Mouse (Mus musculus) heart, embryonic 10.5 days (tissue): ENCODE results near the gene Xxylt1. TPM values are rescaled to one million over a fixed set of nuclear protein-coding genes. Genes with fewer than 3 reads are reported as not detected.

Experiments
- DNase-seq: peaks from one replicate; pipeline ENCODE4 v3.0.0-alpha.2; 2017; ENCODE audit warnings: low spot score
- H3K27ac ChIP-seq: fragments of 300-500 bp; sonication (generic); 2 replicates; pipeline ENCODE4 v1.5.1; 2016; ENCODE audit warnings: mild to moderate bottlenecking
- H3K27me3 ChIP-seq: fragments of 300-500 bp; sonication (generic); 2 replicates; pipeline ENCODE4 v1.6.1; 2016; ENCODE audit warnings: mild to moderate bottlenecking; ENCODE audit not compliant: poor library complexity, insufficient read depth, severe bottlenecking
- H3K36me3 ChIP-seq: fragments of 300-500 bp; sonication (generic); 2 replicates; pipeline ENCODE4 v1.6.1; 2016; ENCODE audit warnings: mild to moderate bottlenecking, moderate library complexity
- H3K4me1 ChIP-seq: fragments of 300-500 bp; sonication (generic); 2 replicates; pipeline ENCODE4 v1.6.1; 2016; ENCODE audit warnings: mild to moderate bottlenecking
- H3K4me3 ChIP-seq: fragments of 300-500 bp; sonication (generic); 2 replicates; pipeline ENCODE4 v1.5.1; 2016; ENCODE audit warnings: mild to moderate bottlenecking, moderate library complexity
- H3K9me3 ChIP-seq: fragments of 300-500 bp; sonication (generic); 2 replicates; pipeline ENCODE4 v1.6.1; 2016; ENCODE audit warnings: mild to moderate bottlenecking, moderate library complexity
- WGBS: fragments of 180-500 bp; shearing (Covaris S2); methylation state at CpG from one replicate; pipeline ENCODE4 v1.1.7; 2016; 5-methylcytosine and 5-hydroxymethylcytosine counted together
- polyA plus RNA-seq: library from polyadenylated mRNA; unstranded; fragments of >200 nt; fragmentation: Nextera tagmentation; extraction: Ambion mirVana; gene quantifications from 2 replicates; pipeline ENCODE4 v1.2.1, GENCODE M21; 2016

Gene Xxylt1
- polyA plus RNA-seq, 1 experiment from 2014 or later, result 15.0 TPM

- no peak for DNase-seq
- WGBS, result 47% methylated on average over 7 of the region's 7 CpGs
- no peak overlapping the region for H3K4me3 ChIP-seq
- H3K27me3 ChIP-seq, result no peaks in the 10 kb centered on the region
- H3K27ac ChIP-seq, result peak overlapping the region; percentile 59; the same call in 1 of the 2 replicates
- H3K9me3 ChIP-seq, result no peaks in the 10 kb centered on the region
- no peaks in the 10 kb centered on the region for H3K36me3 ChIP-seq
- peaks cover 68% of the 10 kb centered on the region for H3K4me1 ChIP-seq
Measured at GRCm38 (mm10) chr16:31052177-31052726, 29.0 kb downstream of the Xxylt1 start.

- H3K9me3 ChIP-seq, result no peaks in the 10 kb centered on the region
- no peak for DNase-seq
- 50% methylated on average over 7 of the region's 7 CpGs for WGBS
- H3K36me3 ChIP-seq, result no peaks in the 10 kb centered on the region
- no peak overlapping the region for H3K4me3 ChIP-seq
- H3K4me1 ChIP-seq, result peaks cover 70% of the 10 kb centered on the region
- H3K27ac ChIP-seq, result peak overlapping the region; percentile 57
- H3K27me3 ChIP-seq, result no peaks in the 10 kb centered on the region
Measured at GRCm38 (mm10) chr16:31050701-31051100, 30.5 kb downstream of the Xxylt1 start.

GRCm38 (mm10) chr16:31048194-31048593 is 33.0 kb downstream of the Xxylt1 start:
- WGBS, result 91% methylated on average over 6 of the region's 6 CpGs
- H3K4me1 ChIP-seq, result peaks cover 57% of the 10 kb centered on the region
- no peaks in the 10 kb centered on the region for H3K36me3 ChIP-seq
- no peak overlapping the region for H3K27ac ChIP-seq
- no peaks in the 10 kb centered on the region for H3K9me3 ChIP-seq
- no peaks in the 10 kb centered on the region for H3K27me3 ChIP-seq
- H3K4me3 ChIP-seq, result no peak overlapping the region
- DNase-seq, result no peak

- no peaks in the 10 kb centered on the region for H3K36me3 ChIP-seq
- no peaks in the 10 kb centered on the region for H3K9me3 ChIP-seq
- H3K27ac ChIP-seq, result peak overlapping the region; percentile 84
- 81% methylated on average over 10 of the region's 10 CpGs for WGBS
- no peak for DNase-seq
- no peak overlapping the region for H3K4me3 ChIP-seq
- H3K27me3 ChIP-seq, result no peaks in the 10 kb centered on the region
- peaks cover 49% of the 10 kb centered on the region for H3K4me1 ChIP-seq
Measured at GRCm38 (mm10) chr16:31047186-31047898, 33.9 kb downstream of the Xxylt1 start.

GRCm38 (mm10) chr16:31046217-31046659 is 35.0 kb downstream of the Xxylt1 start:
- WGBS, result 40% methylated on average over 14 of the region's 14 CpGs
- H3K4me1 ChIP-seq, result peaks cover 38% of the 10 kb centered on the region
- H3K27ac ChIP-seq, result peak overlapping the region; percentile 84
- H3K36me3 ChIP-seq, result no peaks in the 10 kb centered on the region; the same call in 1 of the 2 replicates
- no peaks in the 10 kb centered on the region for H3K9me3 ChIP-seq
- DNase-seq, result peak; percentile 79
- no peaks in the 10 kb centered on the region for H3K27me3 ChIP-seq
- peak overlapping the region; percentile 31 for H3K4me3 ChIP-seq

- 77% methylated on average over 5 of the region's 5 CpGs for WGBS
- no peak overlapping the region for H3K4me3 ChIP-seq
- H3K36me3 ChIP-seq, result no peaks in the 10 kb centered on the region; the same call in 1 of the 2 replicates
- peaks cover 33% of the 10 kb centered on the region for H3K4me1 ChIP-seq
- H3K27me3 ChIP-seq, result no peaks in the 10 kb centered on the region
- H3K27ac ChIP-seq, result 0 out of 2 replicates have a peak overlapping the region, but pooled peaks have one; percentile 84
- DNase-seq, result no peak
- no peaks in the 10 kb centered on the region for H3K9me3 ChIP-seq
Measured at GRCm38 (mm10) chr16:31045211-31045610, 36.0 kb downstream of the Xxylt1 start.

- H3K4me1 ChIP-seq, result peaks cover 36% of the 10 kb centered on the region
- WGBS, result 83% methylated on average over 5 of the region's 5 CpGs
- H3K9me3 ChIP-seq, result no peaks in the 10 kb centered on the region
- H3K27me3 ChIP-seq, result no peaks in the 10 kb centered on the region
- DNase-seq, result no peak
- H3K27ac ChIP-seq, result no peak overlapping the region
- H3K36me3 ChIP-seq, result no peaks in the 10 kb centered on the region; the same call in 1 of the 2 replicates
- no peak overlapping the region for H3K4me3 ChIP-seq
Measured at GRCm38 (mm10) chr16:31043136-31043535, 38.1 kb downstream of the Xxylt1 start.

- H3K9me3 ChIP-seq, result no peaks in the 10 kb centered on the region
- no peak for DNase-seq
- H3K4me1 ChIP-seq, result peaks cover 21% of the 10 kb centered on the region
- H3K36me3 ChIP-seq, result no peaks in the 10 kb centered on the region; the same call in 1 of the 2 replicates
- H3K4me3 ChIP-seq, result no peak overlapping the region
- WGBS, result 91% methylated on average over 2 of the region's 2 CpGs
- H3K27ac ChIP-seq, result no peak overlapping the region
- H3K27me3 ChIP-seq, result no peaks in the 10 kb centered on the region
Measured at GRCm38 (mm10) chr16:31041566-31041965, 39.7 kb downstream of the Xxylt1 start.

- no peak overlapping the region for H3K4me3 ChIP-seq
- DNase-seq, result no peak
- H3K9me3 ChIP-seq, result no peaks in the 10 kb centered on the region
- H3K27ac ChIP-seq, result 0 out of 2 replicates have a peak overlapping the region, but pooled peaks have one; percentile 22
- H3K4me1 ChIP-seq, result peaks cover 21% of the 10 kb centered on the region
- no peaks in the 10 kb centered on the region for H3K27me3 ChIP-seq
- 68% methylated on average over 9 of the region's 9 CpGs for WGBS
- H3K36me3 ChIP-seq, result no peaks in the 10 kb centered on the region; the same call in 1 of the 2 replicates
Measured at GRCm38 (mm10) chr16:31039803-31040459, 41.3 kb downstream of the Xxylt1 start.

GRCm38 (mm10) chr16:31037431-31037830 is 43.8 kb downstream of the Xxylt1 start:
- Histone ChIP-seq H3K27me3 (no peaks in the 10 kb centered on the region), H3K9me3 (no peaks in the 10 kb centered on the region), H3K4me3 (no peak overlapping the region), H3K27ac (no peak overlapping the region), H3K4me1 (peaks cover 29% of the 10 kb centered on the region), H3K36me3 (no peaks in the 10 kb centered on the region; the same call in 1 of the 2 replicates)
- 60% methylated on average over 1 of the region's 1 CpGs for WGBS
- no peak for DNase-seq

- H3K9me3 ChIP-seq, result no peaks in the 10 kb centered on the region
Measured at GRCm38 (mm10) chr16:31035651-31036245, 45.5 kb downstream of the Xxylt1 start.

GRCm38 (mm10) chr16:31035235-31035634 is 46.0 kb downstream of the Xxylt1 start:
- WGBS, result 49% methylated on average over 7 of the region's 7 CpGs
- Histone ChIP-seq H3K4me3 (no peak overlapping the region), H3K4me1 (peaks cover 40% of the 10 kb centered on the region), H3K27me3 (no peaks in the 10 kb centered on the region), H3K27ac (peak overlapping the region; percentile 56; the same call in 1 of the 2 replicates), H3K9me3 (no peaks in the 10 kb centered on the region), H3K36me3 (no peaks in the 10 kb centered on the region)
- no peak for DNase-seq

More at GRCm38 (mm10) chr16:31035651-31036245, 45.5 kb downstream of the Xxylt1 start:
- Histone ChIP-seq H3K27ac (no peak overlapping the region), H3K4me3 (no peak overlapping the region), H3K4me1 (peaks cover 38% of the 10 kb centered on the region), H3K36me3 (no peaks in the 10 kb centered on the region), H3K27me3 (no peaks in the 10 kb centered on the region)
- DNase-seq, result no peak
- 82% methylated on average over 8 of the region's 8 CpGs for WGBS
